Mouse (Mus musculus) spleen, adult 2 months (tissue): ENCODE results near the gene Arnt2.

Experiments used
- CTCF ChIP-seq: fragments of 200-500 bp; IDR thresholded peaks from 2 replicates; pipeline ENCODE4 v1.5.1; 2011; ENCODE audit warnings: mild to moderate bottlenecking, inconsistent platforms; ENCODE audit not compliant: insufficient read depth, insufficient read length, insufficient replicate concordance; ENCODE audit errors: extremely low read depth
- POLR2A ChIP-seq: fragments of 200-500 bp; IDR thresholded peaks from 2 replicates; pipeline ENCODE4 v1.6.1; 2011; ENCODE audit warnings: low read depth, low read length, inconsistent platforms

- TF ChIP-seq POLR2A, result no peak
- no peak for TF ChIP-seq CTCF
Observed at GRCm38 (mm10) chr7:84261341-84261740, 148.6 kb downstream of the Arnt2 start.
